Mouse (Mus musculus) embryonic fibroblast, embryonic 13.5 days (primary cell): ENCODE results near the gene Nutf2.
A peak's percentile ranks its signal among the peaks of the same experiment; 100 is the strongest.

Source experiments
- CTCF ChIP-seq: IDR thresholded peaks from 2 replicates; pipeline ENCODE4 v1.5.1; 2011; ENCODE audit warnings: mild to moderate bottlenecking, control low read depth, low read length, moderate library complexity, borderline replicate concordance; ENCODE audit not compliant: insufficient read depth
- POLR2A ChIP-seq: IDR thresholded peaks from 2 replicates; pipeline ENCODE4 v1.6.1; 2011; ENCODE audit warnings: low read depth, mild to moderate bottlenecking, control low read depth, low read length, moderate library complexity

DNA sequence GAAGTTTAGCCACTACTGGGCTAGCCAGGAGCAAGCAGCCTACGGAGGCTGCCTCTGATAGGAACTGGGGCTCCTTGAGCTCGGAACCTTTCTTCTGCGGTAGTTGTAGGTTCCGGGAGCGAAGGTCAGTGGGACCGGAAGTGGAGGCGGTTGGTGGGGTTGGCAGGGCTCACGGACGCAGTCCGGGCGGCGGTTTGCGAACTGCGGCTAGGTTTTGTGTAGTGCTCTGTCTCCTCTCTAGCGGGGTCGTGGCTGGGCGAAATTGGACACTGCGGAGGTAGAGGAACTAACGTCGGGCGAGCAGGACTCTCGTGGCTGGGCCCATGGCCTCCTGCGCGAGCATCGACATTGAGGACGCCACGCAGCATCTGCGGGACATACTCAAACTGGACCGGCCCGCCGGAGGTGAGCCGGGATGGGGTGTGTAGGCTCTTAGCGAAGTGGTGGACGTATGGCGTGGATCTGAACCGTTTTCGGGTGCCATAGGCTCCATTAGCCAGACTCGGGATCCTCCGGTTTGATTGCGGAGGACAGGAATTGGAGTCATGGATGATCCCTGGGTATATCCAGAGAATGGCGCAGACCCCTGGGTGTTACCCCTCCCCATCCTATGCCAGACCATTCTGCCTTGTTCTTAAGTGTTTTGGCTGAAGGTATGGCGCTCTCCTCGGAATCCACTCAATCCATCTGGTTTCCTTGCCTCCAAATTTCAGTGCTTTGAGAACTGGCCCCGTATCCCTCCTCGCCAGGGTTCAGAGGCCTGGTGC is 20.6 kb downstream of the Nutf2 start, which contains the start of gene Edc4:
- no peak for TF ChIP-seq CTCF
- TF ChIP-seq POLR2A, result peak; percentile 93
